Mouse (Mus musculus): Measurements from ENCODE around the gene Vgll2.

DNA sequence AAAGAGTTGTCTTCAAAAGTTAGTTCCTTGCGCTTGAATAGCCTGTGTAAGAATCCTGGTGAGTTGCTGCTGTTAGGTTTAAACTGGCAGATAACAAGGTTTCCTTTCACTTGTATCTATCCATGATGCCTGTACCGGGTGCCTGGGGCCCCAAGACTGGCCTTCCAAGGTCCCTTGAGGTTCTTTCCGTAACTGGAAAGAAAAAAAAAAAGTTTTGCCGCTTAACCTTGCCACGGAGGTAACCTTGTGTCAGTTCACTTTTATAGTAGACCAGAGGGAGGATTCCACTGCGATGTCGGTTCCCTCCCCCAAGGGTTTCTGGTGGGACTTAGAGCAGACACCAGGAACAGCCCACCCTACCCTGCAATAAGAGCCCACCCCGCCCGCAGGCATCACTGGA lies 1.1 kb upstream of the Vgll2 start:
- TF ChIP-seq CTCF (IDR thresholded peaks at IDR 0.05; ENCODE audit: low read depth) = no peak
- no peak for TF ChIP-seq EP300 (IDR thresholded peaks at IDR 0.05; ENCODE audit: low read depth)

Measured in liver, embryonic 14.5 days (tissue).